Mouse (Mus musculus): ENCODE results near the gene Bbs5. TPM values are rescaled to one million over a fixed set of nuclear protein-coding genes. Genes with fewer than 3 reads are reported as not detected.

The Bbs5 gene
- 2.8 and 3.5 TPM in 2 replicates for polyA plus RNA-seq (2015; fragmentation: Nextera tagmentation; extraction: Ambion mirVana)

DNA sequence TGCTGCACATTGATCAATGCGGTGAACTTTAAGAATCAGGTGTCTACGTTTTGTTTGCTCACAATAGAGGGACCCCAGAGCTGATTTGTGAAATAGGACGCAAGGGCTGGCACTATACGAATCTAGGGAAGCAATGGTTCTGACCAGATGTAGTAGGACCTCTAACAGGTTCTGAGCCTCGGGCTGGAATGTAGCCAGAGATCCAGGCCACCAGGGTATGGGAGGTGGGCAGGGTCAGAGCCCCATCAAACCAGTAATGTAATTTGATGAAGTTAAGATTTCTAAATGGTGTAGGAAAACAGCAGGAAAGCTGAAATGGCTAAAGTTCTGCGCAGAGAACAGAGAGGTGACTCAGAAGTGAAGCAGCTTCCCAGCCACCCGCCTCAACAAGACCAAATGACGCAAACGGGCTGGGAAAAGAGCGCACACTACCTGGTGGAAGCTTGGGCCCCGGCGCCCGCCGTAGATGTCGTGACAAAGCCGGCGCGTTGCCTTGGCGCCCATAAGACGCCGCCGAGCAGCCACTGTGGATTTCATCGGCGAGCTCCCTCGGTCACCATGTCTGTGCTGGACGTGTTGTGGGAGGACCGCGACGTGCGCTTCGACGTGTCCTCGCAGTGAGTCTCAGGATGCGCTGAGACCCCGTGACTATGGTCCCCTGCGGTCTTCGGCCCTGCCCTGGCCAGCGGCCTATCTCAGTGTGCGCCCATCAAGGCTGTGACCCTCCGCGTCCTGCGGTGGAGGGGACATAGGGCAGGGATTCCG is at the start of gene Bbs5:
TSS of gene Bbs5 (plus strand) at position 446 of the 765 bp plus-strand sequence.
- peak within 1 kb of the TSS; percentile 61 for H3K9ac ChIP-seq
- peaks cover 13% of the 10 kb centered on the region for H3K4me1 ChIP-seq (replicated peaks)
- WGBS (ENCODE audit: insufficient replicate concordance), result 4% methylated on average over 43 of the region's 43 CpGs
- peak within 1 kb of the TSS; percentile 85 for H3K4me2 ChIP-seq
- peak; percentile 81 for ATAC-seq (ENCODE audit: insufficient read depth)
- H3K9me3 ChIP-seq (replicated peaks), result no peaks in the 10 kb centered on the region
- no peaks in the 10 kb centered on the region for H3K27me3 ChIP-seq
- H3K36me3 ChIP-seq (replicated peaks), result no peaks in the 10 kb centered on the region
- peak within 1 kb of the TSS; percentile 68 for H3K4me3 ChIP-seq (replicated peaks)
- H3K27ac ChIP-seq (replicated peaks), result no peak within 1 kb of the TSS

DNA sequence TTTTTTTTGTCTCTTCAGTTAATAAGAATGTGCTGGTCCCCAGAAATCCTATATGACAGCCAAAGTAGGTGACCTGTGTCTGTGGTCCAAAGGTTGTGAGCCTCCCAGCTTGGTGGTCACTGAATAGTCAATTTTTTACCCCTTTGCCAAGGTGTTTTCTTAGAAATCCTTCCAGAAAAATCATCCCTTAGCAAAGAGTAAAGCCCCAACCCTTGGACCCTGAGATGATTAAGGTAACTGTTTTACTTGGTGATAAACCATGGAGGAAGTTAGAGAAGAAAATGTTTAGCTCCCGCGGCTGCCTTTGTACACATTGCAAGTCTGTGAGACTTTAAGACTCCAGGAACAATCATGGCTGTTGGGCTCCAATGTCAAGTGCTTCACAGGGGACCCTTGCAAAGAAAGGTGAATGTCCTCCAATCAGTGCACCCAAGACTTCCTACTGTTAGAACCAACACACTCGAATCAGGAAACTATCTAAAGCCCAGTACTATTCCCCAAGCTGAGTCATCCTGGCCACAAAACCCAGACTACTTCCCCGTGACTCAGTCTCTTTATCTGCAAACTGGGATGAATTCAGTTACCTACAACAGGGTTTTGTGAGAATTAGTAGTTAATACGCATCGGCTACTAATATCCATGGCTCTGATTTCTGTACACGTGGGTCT is 43.1 kb upstream of the Bbs5 start:
- H3K27me3 ChIP-seq, result no peaks in the 10 kb centered on the region
- WGBS (ENCODE audit: insufficient replicate concordance), result 66% methylated on average over 7 of the region's 7 CpGs
- ATAC-seq (ENCODE audit: insufficient read depth), result no peak

DNA sequence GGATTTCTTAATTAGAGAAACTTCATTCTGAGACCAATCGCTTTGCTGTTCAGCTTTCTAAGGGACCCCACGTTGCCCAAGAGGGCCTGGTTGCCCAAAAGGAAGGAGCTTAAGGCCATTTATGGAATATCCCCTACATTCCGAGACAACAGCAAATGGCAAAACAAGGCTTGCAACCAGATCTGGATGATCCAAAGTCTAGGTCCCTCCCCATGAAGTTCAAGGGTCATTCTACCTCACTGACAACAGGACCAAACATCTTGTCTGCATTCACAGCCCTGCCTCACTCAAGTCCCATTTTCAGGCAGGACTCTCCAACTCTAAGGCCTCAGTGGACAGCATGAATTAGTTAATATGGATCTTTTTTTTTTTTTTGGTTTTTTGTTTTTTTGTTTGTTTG is 40.4 kb upstream of the Bbs5 start:
- Histone ChIP-seq H3K9me3 (replicated peaks) (no peaks in the 10 kb centered on the region), H3K9ac (no peak overlapping the region), H3K4me3 (replicated peaks) (no peak overlapping the region), H3K4me2 (no peak overlapping the region), H3K27me3 (no peaks in the 10 kb centered on the region), H3K27ac (replicated peaks) (no peak overlapping the region), H3K36me3 (replicated peaks) (no peaks in the 10 kb centered on the region), H3K4me1 (replicated peaks) (no peaks in the 10 kb centered on the region)
- WGBS (ENCODE audit: insufficient replicate concordance), result 70% methylated on average over 3 of the region's 3 CpGs
- ATAC-seq (ENCODE audit: insufficient read depth), result no peak

More for the DNA sequence above, 43.1 kb upstream of the Bbs5 start:
- Histone ChIP-seq H3K9me3 (replicated peaks) (no peaks in the 10 kb centered on the region), H3K36me3 (replicated peaks) (no peaks in the 10 kb centered on the region), H3K4me1 (replicated peaks) (no peaks in the 10 kb centered on the region), H3K4me2 (no peak overlapping the region), H3K27ac (replicated peaks) (no peak overlapping the region), H3K4me3 (replicated peaks) (no peak overlapping the region), H3K9ac (no peak overlapping the region)

DNA sequence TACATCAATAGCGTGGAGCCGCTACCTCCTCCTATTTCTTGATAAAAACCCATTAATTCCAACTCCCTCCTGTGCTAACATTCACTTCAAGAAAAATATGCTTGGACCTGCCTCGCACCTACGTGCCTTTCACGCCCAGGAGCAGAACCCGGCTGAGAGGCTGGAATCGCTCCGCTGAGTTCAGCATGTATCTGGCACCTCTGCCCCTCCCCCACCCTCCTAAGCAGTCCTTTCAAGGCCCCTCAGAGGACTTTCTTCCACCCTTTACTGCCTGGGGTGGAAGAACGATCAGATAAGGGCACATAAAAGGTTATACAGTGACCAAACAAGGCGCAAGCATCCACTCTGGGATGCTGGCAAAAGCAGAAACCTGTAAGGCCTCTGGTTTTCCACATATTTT is 34.7 kb upstream of the Bbs5 start:
- Histone ChIP-seq H3K9ac (no peak overlapping the region), H3K4me3 (replicated peaks) (no peak overlapping the region), H3K4me1 (replicated peaks) (no peaks in the 10 kb centered on the region), H3K9me3 (replicated peaks) (no peaks in the 10 kb centered on the region), H3K27me3 (0 out of 2 replicates have a peak, but pooled peaks cover 8% of the 10 kb centered on the region), H3K27ac (replicated peaks) (no peak overlapping the region), H3K4me2 (no peak overlapping the region), H3K36me3 (replicated peaks) (no peaks in the 10 kb centered on the region)
- 28% methylated on average over 10 of the region's 10 CpGs for WGBS (ENCODE audit: insufficient replicate concordance)
- no peak for ATAC-seq (ENCODE audit: insufficient read depth)

GRCm38 (mm10) chr2:69612716-69613115 is 34.3 kb upstream of the Bbs5 start:
- ATAC-seq (ENCODE audit: insufficient read depth), result no peak
- Histone ChIP-seq H3K9ac (no peak overlapping the region), H3K27ac (replicated peaks) (no peak overlapping the region), H3K27me3 (0 out of 2 replicates have a peak, but pooled peaks cover 8% of the 10 kb centered on the region), H3K4me3 (replicated peaks) (no peak overlapping the region), H3K9me3 (replicated peaks) (no peaks in the 10 kb centered on the region), H3K36me3 (replicated peaks) (no peaks in the 10 kb centered on the region), H3K4me2 (no peak overlapping the region), H3K4me1 (replicated peaks) (no peaks in the 10 kb centered on the region)
- WGBS (ENCODE audit: insufficient replicate concordance), result 59% methylated on average over 9 of the region's 9 CpGs

GRCm38 (mm10) chr2:69613237-69613636 is 33.7 kb upstream of the Bbs5 start:
- 12% methylated on average over 4 of the region's 4 CpGs for WGBS (ENCODE audit: insufficient replicate concordance)
- Histone ChIP-seq H3K4me3 (replicated peaks) (no peak overlapping the region), H3K4me2 (no peak overlapping the region), H3K27me3 (0 out of 2 replicates have a peak, but pooled peaks cover 8% of the 10 kb centered on the region), H3K27ac (replicated peaks) (no peak overlapping the region), H3K9me3 (replicated peaks) (no peaks in the 10 kb centered on the region), H3K9ac (no peak overlapping the region), H3K36me3 (replicated peaks) (no peaks in the 10 kb centered on the region), H3K4me1 (replicated peaks) (no peaks in the 10 kb centered on the region)
- ATAC-seq (ENCODE audit: insufficient read depth), result no peak

- no peak for ATAC-seq (ENCODE audit: insufficient read depth)
Observed at GRCm38 (mm10) chr2:69618336-69618735, 28.6 kb upstream of the Bbs5 start.

DNA sequence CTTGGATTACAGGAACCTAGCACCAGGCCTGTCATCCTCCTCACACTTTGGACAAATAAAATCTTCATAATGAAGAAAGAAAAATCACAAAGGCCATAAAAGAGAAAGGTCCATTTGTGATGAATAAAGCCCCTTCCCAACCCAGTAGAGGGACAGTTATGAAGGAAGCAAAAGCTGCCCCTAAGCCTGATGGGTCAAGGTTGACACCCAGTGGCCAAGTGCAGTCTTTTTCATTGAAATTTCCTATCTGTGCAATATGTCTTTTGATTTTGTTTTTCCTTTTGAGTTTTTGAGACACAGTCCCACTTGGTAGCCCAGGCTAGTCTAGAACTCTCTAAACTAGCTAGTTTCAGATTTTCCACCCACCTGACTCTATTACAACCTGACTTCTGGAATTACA is 27.7 kb upstream of the Bbs5 start:
- H3K4me3 ChIP-seq (replicated peaks), result no peak overlapping the region
- H3K9ac ChIP-seq, result no peak overlapping the region
- no peaks in the 10 kb centered on the region for H3K27me3 ChIP-seq
- H3K4me2 ChIP-seq, result no peak overlapping the region
- ATAC-seq (ENCODE audit: insufficient read depth), result no peak
- H3K9me3 ChIP-seq (replicated peaks), result no peaks in the 10 kb centered on the region
- H3K27ac ChIP-seq (replicated peaks), result no peak overlapping the region
- no peaks in the 10 kb centered on the region for H3K36me3 ChIP-seq (replicated peaks)
- H3K4me1 ChIP-seq (replicated peaks), result no peaks in the 10 kb centered on the region

More at GRCm38 (mm10) chr2:69618336-69618735, 28.6 kb upstream of the Bbs5 start:
- Histone ChIP-seq H3K27me3 (no peaks in the 10 kb centered on the region), H3K4me1 (replicated peaks) (no peaks in the 10 kb centered on the region), H3K4me3 (replicated peaks) (no peak overlapping the region), H3K27ac (replicated peaks) (no peak overlapping the region), H3K9me3 (replicated peaks) (no peaks in the 10 kb centered on the region), H3K4me2 (no peak overlapping the region), H3K36me3 (replicated peaks) (no peaks in the 10 kb centered on the region), H3K9ac (no peak overlapping the region)

- Histone ChIP-seq H3K9me3 (replicated peaks) (no peaks in the 10 kb centered on the region), H3K36me3 (replicated peaks) (no peaks in the 10 kb centered on the region), H3K27ac (replicated peaks) (no peak overlapping the region), H3K4me1 (replicated peaks) (no peaks in the 10 kb centered on the region), H3K4me3 (replicated peaks) (no peak overlapping the region), H3K27me3 (peaks cover 2% of the 10 kb centered on the region), H3K9ac (no peak overlapping the region), H3K4me2 (no peak overlapping the region)
- ATAC-seq (ENCODE audit: insufficient read depth), result no peak
- 76% methylated on average over 17 of the region's 17 CpGs for WGBS (ENCODE audit: insufficient replicate concordance)
Observed at GRCm38 (mm10) chr2:69629215-69629614, 17.8 kb upstream of the Bbs5 start.

- Histone ChIP-seq H3K4me1 (replicated peaks) (no peaks in the 10 kb centered on the region), H3K4me2 (no peak overlapping the region), H3K9me3 (replicated peaks) (no peaks in the 10 kb centered on the region), H3K27me3 (peaks cover 2% of the 10 kb centered on the region), H3K4me3 (replicated peaks) (no peak overlapping the region), H3K9ac (no peak overlapping the region), H3K27ac (replicated peaks) (no peak overlapping the region), H3K36me3 (replicated peaks) (no peaks in the 10 kb centered on the region)
- no peak for ATAC-seq (ENCODE audit: insufficient read depth)
- WGBS (ENCODE audit: insufficient replicate concordance), result 67% methylated on average over 6 of the region's 6 CpGs
Observed at GRCm38 (mm10) chr2:69629914-69630313, 17.1 kb upstream of the Bbs5 start.

- no peak overlapping the region for H3K4me2 ChIP-seq
- no peak overlapping the region for H3K4me3 ChIP-seq (replicated peaks)
- no peaks in the 10 kb centered on the region; the same call in 1 of the 2 replicates for H3K4me1 ChIP-seq (replicated peaks)
- H3K9me3 ChIP-seq (replicated peaks), result no peaks in the 10 kb centered on the region
- ATAC-seq (ENCODE audit: insufficient read depth), result no peak
- H3K36me3 ChIP-seq (replicated peaks), result no peaks in the 10 kb centered on the region
- H3K27me3 ChIP-seq, result peaks cover 2% of the 10 kb centered on the region
- no peak overlapping the region for H3K27ac ChIP-seq (replicated peaks)
- WGBS (ENCODE audit: insufficient replicate concordance), result 61% methylated on average over 5 of the region's 5 CpGs
- H3K9ac ChIP-seq, result no peak overlapping the region
Observed at GRCm38 (mm10) chr2:69630792-69631191, 16.2 kb upstream of the Bbs5 start.
